Mouse (Mus musculus) kidney, postnatal 0 days (tissue): Measurements from ENCODE around the gene Hdgf. TPM values are rescaled to one million over a fixed set of nuclear protein-coding genes. Genes with fewer than 3 reads are reported as not detected.
"Not testable (repeated sequence)": the region's sequence is repeated elsewhere in the genome, so short reads cannot be mapped to it uniquely, and the experiment has no call there.

Experiments
- ATAC-seq: fragments of 200-750 bp; cut with Nextera tagmentation; replicated peaks from 2 replicates; pipeline ENCODE4 v1.8.0; 2017; ENCODE audit warnings: low read depth, moderate number of reproducible peaks, moderate TSS enrichment, moderate library complexity; ENCODE audit not compliant: low FRiP score
- DNase-seq: peaks from one replicate; pipeline ENCODE4 v3.0.0-alpha.2; 2016; ENCODE audit warnings: low spot score
- H3K27ac ChIP-seq: fragments of 300-500 bp; sonication (generic); 2 replicates; pipeline ENCODE4 v1.5.1; 2014; ENCODE audit warnings: mild to moderate bottlenecking
- H3K27me3 ChIP-seq: fragments of 300-500 bp; sonication (generic); 2 replicates; pipeline ENCODE4 v1.6.1; 2014; ENCODE audit warnings: low read length, mixed read lengths; ENCODE audit not compliant: insufficient read depth
- H3K36me3 ChIP-seq: fragments of 300-500 bp; sonication (generic); 2 replicates; pipeline ENCODE4 v1.6.1; 2014; ENCODE audit warnings: low read length, mixed read lengths; ENCODE audit not compliant: insufficient read depth
- H3K4me1 ChIP-seq: fragments of 300-500 bp; sonication (generic); replicated peaks from 2 replicates; pipeline ENCODE4 v1.6.1; 2014; ENCODE audit warnings: antibody characterized with exemption, low read length, mixed read lengths; ENCODE audit not compliant: insufficient read depth
- H3K4me2 ChIP-seq: fragments of 300-500 bp; sonication (generic); 2 replicates; pipeline ENCODE4 v1.6.1; 2014; ENCODE audit warnings: mild to moderate bottlenecking, low read length, moderate library complexity, mixed read lengths
- H3K4me3 ChIP-seq: fragments of 300-500 bp; sonication (generic); replicated peaks from 2 replicates; pipeline ENCODE4 v1.5.1; 2014; ENCODE audit warnings: low read depth, low read length
- H3K9ac ChIP-seq: fragments of 300-500 bp; sonication (generic); 2 replicates; pipeline ENCODE4 v1.6.1; 2014; ENCODE audit warnings: low read depth, low read length
- H3K9me3 ChIP-seq: fragments of 300-500 bp; sonication (generic); replicated peaks from 2 replicates; pipeline ENCODE4 v1.6.1; 2016; ENCODE audit warnings: low read length, inconsistent platforms, mixed read lengths
- CTCF ChIP-seq: IDR thresholded peaks from 2 replicates; pipeline ENCODE4 v1.5.1; 2016; ENCODE audit warnings: antibody characterized with exemption, low read depth, mild to moderate bottlenecking, moderate library complexity
- WGBS: fragments of 180-500 bp; shearing (Covaris S2); extraction: QIAGEN DNeasy Blood & Tissue Kit; methylation state at CpG from one replicate; pipeline ENCODE4 v1.1.7; 2014; 5-methylcytosine and 5-hydroxymethylcytosine counted together
- polyA plus RNA-seq: library from polyadenylated mRNA; unstranded; fragments of >200 nt; fragmentation: Nextera tagmentation; extraction: Ambion mirVana; gene quantifications from 2 replicates; pipeline ENCODE4 v1.2.1, GENCODE M21; 2015

The Hdgf gene
- polyA plus RNA-seq, result 193 and 200 TPM in 2 replicates

DNA sequence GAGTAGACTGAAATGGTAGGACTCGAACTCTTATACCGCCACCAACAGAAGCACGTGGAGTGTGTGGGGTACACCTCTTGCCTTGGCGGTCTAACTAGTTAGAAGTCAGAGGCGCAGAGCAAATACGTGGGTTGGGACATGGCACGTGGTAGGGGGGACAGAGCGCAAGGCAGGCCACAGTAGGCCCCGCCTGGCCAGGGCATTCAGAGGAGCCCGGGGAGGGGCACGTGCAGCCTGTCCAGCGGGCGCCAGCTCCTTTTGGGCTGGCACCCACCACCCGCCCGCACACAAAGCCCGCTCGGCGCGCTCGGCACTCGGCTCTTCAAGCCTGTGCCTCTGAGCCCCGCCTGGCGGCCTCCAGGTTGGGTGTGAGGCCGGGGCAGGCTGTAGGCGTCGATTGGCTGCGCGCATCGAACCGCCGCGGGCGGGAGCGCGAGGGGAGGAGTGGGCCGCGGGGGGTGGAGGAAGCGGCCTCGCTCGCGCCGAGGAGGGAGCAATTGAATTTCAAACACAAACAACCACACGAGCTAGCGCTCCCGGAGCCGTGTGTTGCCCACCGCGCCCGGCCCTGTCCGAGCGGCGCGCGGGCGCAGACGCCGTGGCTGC, at the start of gene Hdgf:
Gene Hdgf, plus strand, starts transcription at position 442 of the 606 bp plus-strand sequence.
- ATAC-seq (peak; percentile 95), DNase-seq (peak; percentile 97)
- peak within 1 kb of the TSS; percentile 59 for H3K4me2 ChIP-seq
- H3K27me3 ChIP-seq, result no peaks in the 10 kb centered on the region
- H3K9ac ChIP-seq, result peak within 1 kb of the TSS; percentile 89
- H3K4me3 ChIP-seq, result peak within 1 kb of the TSS; percentile 83
- peaks cover 30% of the 10 kb centered on the region for H3K4me1 ChIP-seq
- peak; percentile 61 for TF ChIP-seq CTCF
- H3K27ac ChIP-seq, result peak within 1 kb of the TSS; percentile 96
- no peaks in the 10 kb centered on the region for H3K9me3 ChIP-seq
- no peaks in the 10 kb centered on the region for H3K36me3 ChIP-seq
- WGBS, result 1% methylated on average over 50 of the region's 57 CpGs

DNA sequence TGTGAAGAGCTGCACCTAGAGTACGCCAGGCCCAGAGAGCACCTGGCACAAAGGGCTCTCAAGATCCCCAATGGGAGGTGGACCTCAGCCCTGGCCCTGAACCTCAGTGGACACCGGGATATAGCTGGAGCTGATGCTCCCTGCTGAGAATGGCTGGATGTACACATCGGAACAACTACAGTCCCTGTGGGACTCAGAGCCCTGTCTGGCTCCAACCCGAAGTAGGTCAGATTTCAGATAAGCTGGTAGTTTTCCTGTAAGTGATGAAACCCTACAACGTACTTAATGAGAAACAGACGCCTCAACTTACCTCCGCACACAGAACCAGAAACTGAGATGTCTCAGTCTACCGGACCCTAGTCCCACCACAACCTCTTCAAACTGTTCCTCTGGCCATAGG, 48.5 kb upstream of the Hdgf start:
- H3K36me3 ChIP-seq, result peaks cover 53% of the 10 kb centered on the region
- 87% methylated on average over 8 of the region's 8 CpGs for WGBS

DNA sequence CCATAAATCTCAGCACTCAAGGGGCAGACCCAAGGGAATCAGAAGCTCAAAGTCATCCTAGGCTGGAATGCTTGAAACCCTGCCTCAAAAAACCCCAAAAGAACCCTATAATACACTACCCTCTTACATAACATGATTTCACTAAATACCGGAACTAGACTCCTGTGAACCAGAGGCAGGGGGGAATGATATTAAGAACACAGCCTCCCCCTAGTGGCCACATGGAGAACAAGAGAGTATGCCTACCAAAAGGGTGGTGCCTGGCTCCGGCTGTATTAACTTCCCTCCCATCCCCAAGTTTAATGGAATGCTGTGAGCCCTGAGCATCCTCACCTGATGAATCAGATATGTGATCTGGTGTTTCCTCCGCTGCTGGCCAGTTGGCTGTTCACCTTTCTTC, 46.3 kb upstream of the Hdgf start:
- H3K36me3 ChIP-seq, result peaks cover 56% of the 10 kb centered on the region
- H3K27me3 ChIP-seq, result no peaks in the 10 kb centered on the region
- no peak overlapping the region for H3K4me2 ChIP-seq
- H3K4me1 ChIP-seq, result no peaks in the 10 kb centered on the region
- H3K9ac ChIP-seq, result no peak overlapping the region
- DNase-seq (peak; percentile 92), ATAC-seq (no peak; the same call in 1 of the 2 replicates)
- no peak overlapping the region for H3K4me3 ChIP-seq
- TF ChIP-seq CTCF, result peak; percentile 89
- H3K9me3 ChIP-seq, result no peaks in the 10 kb centered on the region
- 19% methylated on average over 3 of the region's 3 CpGs for WGBS
- no peak overlapping the region for H3K27ac ChIP-seq

More for the DNA sequence above, 48.5 kb upstream of the Hdgf start:
- no peaks in the 10 kb centered on the region for H3K9me3 ChIP-seq
- H3K4me2 ChIP-seq, result no peak overlapping the region
- H3K27me3 ChIP-seq, result no peaks in the 10 kb centered on the region
- no peak overlapping the region for H3K4me3 ChIP-seq
- TF ChIP-seq CTCF, result no peak
- DNase-seq (no peak), ATAC-seq (no peak)
- H3K9ac ChIP-seq, result no peak overlapping the region
- H3K27ac ChIP-seq, result no peak overlapping the region
- H3K4me1 ChIP-seq, result no peaks in the 10 kb centered on the region

DNA sequence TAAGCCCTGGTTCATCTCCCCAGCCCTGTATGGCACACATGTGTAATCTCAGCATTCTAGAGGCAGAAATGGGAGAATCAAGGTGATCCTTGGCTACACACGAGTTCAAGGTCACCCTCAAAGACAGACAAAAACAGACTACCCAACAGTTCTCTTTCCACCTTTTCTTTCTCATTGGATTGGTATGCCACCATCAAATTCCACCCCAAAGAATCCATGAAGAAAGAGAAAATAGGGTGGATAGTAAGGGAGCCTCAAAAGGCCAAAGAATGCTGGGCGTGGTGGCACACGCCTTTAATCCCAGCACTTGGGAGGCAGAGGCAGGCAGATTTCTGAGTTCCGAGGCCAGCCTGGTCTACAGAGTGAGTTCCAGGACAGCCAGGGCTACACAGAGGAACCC, 42.0 kb upstream of the Hdgf start:
- H3K9me3 ChIP-seq, H3K27ac ChIP-seq, H3K27me3 ChIP-seq, H3K4me1 ChIP-seq, H3K4me2 ChIP-seq, ATAC-seq, DNase-seq, H3K9ac ChIP-seq, H3K4me3 ChIP-seq: not testable (repeated sequence)
- H3K36me3 ChIP-seq, result peaks cover 54% of the 10 kb centered on the region
- 92% methylated on average over 4 of the region's 4 CpGs for WGBS

DNA sequence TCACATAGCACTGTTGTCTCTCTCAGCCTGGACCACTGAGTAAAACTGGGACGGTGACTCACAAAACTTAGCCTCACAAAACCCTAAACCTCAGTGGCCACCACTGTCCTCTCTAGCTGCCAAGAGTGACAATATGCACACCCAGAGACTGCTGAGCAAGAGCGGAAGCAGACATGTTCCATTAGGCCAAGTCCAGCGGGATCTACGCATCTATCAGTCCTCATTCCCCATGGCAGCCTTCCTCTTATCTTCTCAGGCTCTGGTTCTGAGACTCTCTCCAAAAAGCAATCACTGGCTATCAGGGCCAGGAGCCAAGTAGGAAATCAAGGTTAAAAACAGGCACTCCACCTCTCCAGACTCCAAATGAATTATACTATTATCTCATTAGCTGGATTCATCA, 28.4 kb upstream of the Hdgf start:
- Histone ChIP-seq H3K4me2 (no peak overlapping the region), H3K9me3 (no peaks in the 10 kb centered on the region), H3K9ac (no peak overlapping the region), H3K4me1 (no peaks in the 10 kb centered on the region), H3K27ac (no peak overlapping the region), H3K4me3 (no peak overlapping the region), H3K27me3 (no peaks in the 10 kb centered on the region), H3K36me3 (peaks cover 6% of the 10 kb centered on the region; the same call in 1 of the 2 replicates)
- WGBS, result 93% methylated on average over 4 of the region's 4 CpGs
- DNase-seq (no peak), ATAC-seq (no peak)
- TF ChIP-seq CTCF, result no peak

DNA sequence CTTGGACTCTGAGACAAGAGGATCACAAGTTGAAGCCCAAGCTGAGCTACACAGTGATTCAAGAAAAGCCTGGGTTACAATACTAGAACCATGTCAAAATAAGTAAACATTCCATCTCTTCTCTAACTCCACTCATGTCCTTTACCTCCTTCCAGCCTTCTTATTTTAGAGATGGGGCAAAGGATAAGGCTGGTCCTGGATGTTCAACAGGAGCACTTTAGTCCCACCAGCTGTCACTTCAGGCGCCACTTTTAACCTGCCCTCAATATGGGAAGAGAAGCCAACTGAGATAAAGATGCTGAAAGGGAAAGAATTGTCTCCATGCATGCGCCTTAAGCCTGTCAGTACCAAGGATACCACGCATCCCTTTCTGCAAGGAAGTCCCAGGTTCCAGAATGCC, 21.8 kb upstream of the Hdgf start:
- Histone ChIP-seq H3K4me2 (peak overlapping the region; percentile 76), H3K27ac (no peak overlapping the region), H3K4me1 (peaks cover 11% of the 10 kb centered on the region; the same call in 1 of the 2 replicates), H3K27me3 (no peaks in the 10 kb centered on the region), H3K9ac (peak overlapping the region; percentile 91), H3K9me3 (no peaks in the 10 kb centered on the region), H3K4me3 (peak overlapping the region; percentile 97), H3K36me3 (peaks cover 6% of the 10 kb centered on the region; the same call in 1 of the 2 replicates)
- WGBS, result 4% methylated on average over 3 of the region's 3 CpGs
- DNase-seq, result no peak
- no peak for TF ChIP-seq CTCF
- no peak for ATAC-seq
